Mouse (Mus musculus): Measurements from ENCODE around the gene Cd55.
"Not testable (repeated sequence)": the region's sequence is repeated elsewhere in the genome, so short reads cannot be mapped to it uniquely, and the experiment has no call there.

The Cd55 gene

DNA sequence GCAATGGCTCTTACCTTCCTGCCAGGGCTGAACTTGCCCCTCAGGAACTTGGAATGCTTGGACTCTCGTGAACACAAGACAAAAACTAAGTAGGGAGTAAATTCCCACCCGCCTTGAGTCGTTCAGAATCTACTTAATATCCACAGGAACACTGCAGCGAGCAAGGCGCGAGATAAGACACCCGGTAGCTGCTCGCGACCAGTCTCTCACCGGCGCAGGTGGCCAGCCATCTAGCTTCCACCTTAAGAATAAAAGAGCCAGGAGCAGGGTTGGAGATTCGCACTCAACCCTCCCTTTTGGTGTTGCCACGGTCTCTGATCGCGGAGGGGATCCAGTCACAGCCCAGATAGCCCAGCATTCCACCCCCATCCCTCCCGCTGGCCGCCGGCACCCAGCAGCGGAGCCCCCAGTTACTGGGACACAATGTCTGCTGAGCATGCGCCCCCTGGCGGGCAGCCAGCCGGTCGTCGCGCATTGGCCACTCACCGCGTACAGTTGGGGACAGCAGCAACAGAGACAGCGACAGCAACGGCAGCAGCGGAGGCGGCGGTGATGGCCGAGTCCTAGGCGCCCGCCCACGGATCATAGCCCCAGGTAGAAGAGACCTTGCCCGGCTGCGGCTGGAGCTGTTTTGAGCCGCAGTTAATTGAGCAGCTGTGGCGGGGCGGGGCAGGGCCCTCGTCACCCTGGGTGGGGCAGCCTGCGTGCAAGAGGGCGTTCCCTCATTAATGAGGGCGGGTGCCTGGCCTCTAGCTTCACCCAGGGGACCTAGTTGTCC lies at the start of gene Cd55:
Gene Cd55, minus strand, starts transcription at position 661 of the 778 bp plus-strand sequence.
- peak; percentile 89 for DNase-seq (ENCODE audit: low spot score)

DNA sequence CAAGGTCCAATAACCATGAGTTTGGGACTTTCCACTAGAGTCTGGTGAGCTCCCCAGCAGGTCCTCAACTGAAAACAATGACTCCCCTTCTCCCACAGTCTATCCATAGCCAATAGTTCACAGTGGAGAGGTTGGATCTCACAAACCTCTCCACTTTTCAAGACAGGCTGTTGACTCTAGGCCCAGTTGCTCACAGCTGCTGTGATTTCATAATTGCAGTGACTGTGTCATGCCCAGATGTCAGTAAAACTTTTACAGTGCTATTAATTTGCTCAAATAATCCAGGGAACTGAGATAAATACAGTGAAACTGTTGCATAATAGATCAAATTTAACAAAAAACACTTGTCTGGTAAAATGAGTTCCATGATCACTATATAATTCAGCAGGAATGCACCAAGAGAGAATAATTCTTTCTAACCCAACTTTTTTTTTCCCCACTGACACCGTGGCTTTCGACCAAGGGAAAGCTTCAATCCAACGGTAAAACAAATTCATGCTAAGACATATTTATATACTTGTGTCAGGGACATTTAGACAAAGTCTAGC lies 49.4 kb upstream of the Cd55 start:
- no peak for DNase-seq (ENCODE audit: low spot score)

GRCm38 (mm10) chr1:130508957-130509350 lies 46.4 kb upstream of the Cd55 start:
- no peak for DNase-seq (ENCODE audit: low spot score)

GRCm38 (mm10) chr1:130508030-130508956 lies 45.7 kb upstream of the Cd55 start:
- peak; percentile 45 for DNase-seq (ENCODE audit: low spot score)

DNA sequence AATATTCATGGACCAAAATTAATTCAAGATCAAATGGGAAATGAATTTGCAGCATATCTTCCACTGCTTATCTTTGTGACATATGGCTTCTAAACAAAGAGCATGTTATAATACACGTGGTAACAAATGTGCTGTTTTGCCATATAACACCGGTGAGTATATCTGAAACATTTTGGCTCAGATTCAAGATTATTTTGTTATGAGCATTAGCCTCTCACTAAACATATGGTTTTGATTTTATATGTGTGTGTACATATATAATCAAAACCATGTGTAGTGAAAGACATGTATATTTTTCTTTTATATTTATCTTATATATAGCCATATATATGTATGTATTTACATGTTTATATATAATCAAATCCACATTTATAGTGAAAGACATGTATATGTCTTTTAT lies 44.9 kb upstream of the Cd55 start:
- DNase-seq (ENCODE audit: low spot score) = no peak

- DNase-seq (ENCODE audit: low spot score) = no peak
These were observed 37.4 kb upstream of the Cd55 start for GRCm38 (mm10) chr1:130499962-130500361.

GRCm38 (mm10) chr1:130498331-130498730 lies 35.8 kb upstream of the Cd55 start:
- no peak for DNase-seq (ENCODE audit: low spot score)

GRCm38 (mm10) chr1:130486816-130487545 lies 24.4 kb upstream of the Cd55 start:
- no peak for DNase-seq (ENCODE audit: low spot score)

GRCm38 (mm10) chr1:130485828-130486620 lies 23.5 kb upstream of the Cd55 start:
- DNase-seq (ENCODE audit: low spot score) = no peak

DNA sequence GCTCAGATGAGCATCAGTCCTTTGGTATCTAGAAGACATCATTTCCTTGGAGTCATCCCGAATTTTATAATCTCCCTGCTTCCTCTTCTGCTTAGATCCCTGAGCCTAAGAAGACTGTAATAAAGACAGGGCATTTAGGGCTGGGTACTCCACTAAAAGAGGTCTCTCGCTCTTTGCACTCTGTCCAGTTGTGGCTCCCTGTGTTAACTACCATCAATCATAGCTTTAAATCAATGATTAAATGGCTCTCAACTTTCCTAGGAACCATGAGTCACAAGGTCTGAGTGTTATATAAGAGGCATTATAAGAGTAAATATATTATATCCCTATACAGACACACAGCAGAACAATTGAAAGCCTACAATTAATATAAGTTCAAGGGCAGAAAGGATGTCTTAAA lies 22.8 kb upstream of the Cd55 start:
- no peak for DNase-seq (ENCODE audit: low spot score)

GRCm38 (mm10) chr1:130474936-130475335 lies 12.4 kb upstream of the Cd55 start:
- DNase-seq (ENCODE audit: low spot score) = peak; percentile 87

- no peak for DNase-seq (ENCODE audit: low spot score)
These were observed 11.7 kb upstream of the Cd55 start for GRCm38 (mm10) chr1:130474226-130474625.

GRCm38 (mm10) chr1:130470074-130470473 lies 7.5 kb upstream of the Cd55 start:
- DNase-seq (ENCODE audit: low spot score) = no peak

DNA sequence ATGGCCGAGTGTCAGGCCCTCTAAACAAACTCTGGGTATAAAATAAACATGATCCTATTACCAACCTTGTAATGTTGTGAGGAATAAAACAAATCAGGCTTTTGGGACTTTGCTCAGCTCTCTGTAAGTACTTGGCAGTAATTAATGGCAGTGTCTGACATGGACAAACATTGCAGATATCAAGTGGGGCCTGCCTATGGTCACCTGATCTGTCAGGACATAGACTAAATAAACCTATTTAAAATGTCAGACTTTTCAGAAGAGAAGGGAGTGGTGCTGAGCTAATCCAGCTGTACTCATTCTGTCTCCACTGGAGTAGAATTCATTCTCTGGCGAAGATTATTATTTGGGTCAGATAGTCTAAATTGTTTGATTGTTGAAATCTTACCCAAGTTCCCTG lies 4.9 kb upstream of the Cd55 start:
- no peak for DNase-seq (ENCODE audit: low spot score)

- DNase-seq (ENCODE audit: low spot score) = no peak
These were observed 1.6 kb upstream of the Cd55 start for GRCm38 (mm10) chr1:130464173-130464572.

DNA sequence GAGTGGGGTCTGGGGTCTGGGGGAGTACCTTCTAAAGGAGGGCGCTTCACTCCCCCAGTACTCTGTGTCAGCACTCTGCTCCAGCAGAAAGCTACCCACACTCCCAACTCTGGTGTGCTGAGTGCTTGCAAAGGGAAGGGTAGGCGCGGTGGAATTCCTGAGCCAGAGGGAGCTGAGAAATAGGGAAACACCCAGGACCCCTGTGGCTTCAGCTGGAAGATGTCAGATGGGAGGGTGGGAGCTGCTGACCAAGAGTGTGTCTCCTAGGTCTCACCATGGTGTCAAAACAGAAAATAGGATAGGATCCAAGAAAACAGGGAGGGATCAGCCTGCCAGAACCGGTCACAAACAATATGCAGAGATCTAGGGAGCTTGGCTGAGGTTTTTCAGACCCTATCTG lies 323 bp upstream of the Cd55 start:
- DNase-seq (ENCODE audit: low spot score) = no peak

DNA sequence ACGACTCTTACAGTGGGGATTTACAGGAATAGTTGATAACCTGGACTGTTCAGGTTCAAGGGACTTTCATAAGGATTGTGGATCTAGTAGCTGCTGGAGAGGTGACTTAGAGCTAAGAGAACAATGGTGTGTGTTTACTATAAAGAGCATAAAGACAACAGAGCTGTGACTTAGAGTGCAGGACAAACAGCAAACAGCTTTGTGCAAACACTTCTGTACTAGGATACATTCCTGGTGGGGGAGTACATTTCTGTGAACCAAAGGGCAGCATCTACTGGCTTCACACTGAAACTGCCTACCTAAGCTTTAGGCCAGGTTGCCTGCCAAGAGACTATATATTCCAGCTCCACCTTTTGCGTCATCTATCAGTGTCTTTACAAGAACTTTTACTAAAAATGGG lies 7.4 kb downstream of the Cd55 start:
- DNase-seq (ENCODE audit: low spot score) = no peak

GRCm38 (mm10) chr1:130442930-130443329 lies 19.6 kb downstream of the Cd55 start:
- DNase-seq (ENCODE audit: low spot score) = not testable (repeated sequence)

DNA sequence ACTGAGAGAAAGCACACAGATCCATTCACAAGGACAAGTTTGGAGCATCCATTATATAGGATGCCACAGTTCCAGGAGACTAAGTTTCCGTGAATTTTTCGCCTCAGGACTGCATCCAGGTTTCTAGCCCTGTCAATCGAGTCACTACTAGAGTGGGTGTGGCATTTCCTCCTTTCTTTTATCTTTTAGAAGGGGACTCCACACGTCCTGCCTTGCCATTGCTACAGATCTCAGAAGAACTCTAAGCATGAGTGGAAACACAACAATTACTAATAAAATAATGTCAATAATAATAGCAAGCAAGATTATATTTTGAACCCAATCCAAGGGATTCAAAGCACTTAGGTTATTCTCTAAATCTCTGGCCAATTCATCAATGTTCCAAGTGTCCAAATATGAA lies 31.6 kb downstream of the Cd55 start:
- no peak for DNase-seq (ENCODE audit: low spot score)

DNA sequence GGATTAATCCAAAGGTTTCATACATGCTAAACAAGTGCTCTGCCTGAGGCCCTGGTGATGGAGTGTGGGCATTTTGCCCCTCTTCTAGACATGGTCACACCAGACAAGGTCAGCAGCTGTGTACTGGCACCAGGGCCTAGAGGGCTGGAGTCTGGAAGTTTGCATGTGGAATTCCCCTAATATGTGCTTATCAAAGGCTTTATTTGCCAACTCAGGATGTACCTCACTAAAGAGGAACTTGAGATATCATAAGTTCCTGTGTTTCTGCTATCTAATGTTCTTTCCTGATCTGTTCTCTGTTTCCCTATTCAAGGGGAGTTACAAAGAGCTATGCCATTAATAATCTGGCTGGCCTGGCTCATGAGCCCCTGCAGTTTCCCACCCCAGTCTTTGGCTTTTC lies 33.9 kb downstream of the Cd55 start:
- not testable (repeated sequence) for DNase-seq (ENCODE audit: low spot score)

GRCm38 (mm10) chr1:130427175-130427853 lies 35.2 kb downstream of the Cd55 start:
- DNase-seq (ENCODE audit: low spot score) = not testable (repeated sequence)

All from T-cell, adult 2 months (primary cell).